Mouse (Mus musculus): ENCODE measurements around the gene Syncrip. TPM values are rescaled to one million over a fixed set of nuclear protein-coding genes. Genes with fewer than 3 reads are reported as not detected.
A peak's percentile ranks its signal among the peaks of the same experiment; 100 is the strongest.
"Not testable (repeated sequence)": the region's sequence is repeated elsewhere in the genome, so short reads cannot be mapped to it uniquely, and the experiment has no call there.

Syncrip gene
- 80.2 and 101 TPM in 2 replicates for polyA plus RNA-seq (2011; ENCODE audit: insufficient read depth, insufficient read length, low replicate concordance, missing spikeins)

DNA sequence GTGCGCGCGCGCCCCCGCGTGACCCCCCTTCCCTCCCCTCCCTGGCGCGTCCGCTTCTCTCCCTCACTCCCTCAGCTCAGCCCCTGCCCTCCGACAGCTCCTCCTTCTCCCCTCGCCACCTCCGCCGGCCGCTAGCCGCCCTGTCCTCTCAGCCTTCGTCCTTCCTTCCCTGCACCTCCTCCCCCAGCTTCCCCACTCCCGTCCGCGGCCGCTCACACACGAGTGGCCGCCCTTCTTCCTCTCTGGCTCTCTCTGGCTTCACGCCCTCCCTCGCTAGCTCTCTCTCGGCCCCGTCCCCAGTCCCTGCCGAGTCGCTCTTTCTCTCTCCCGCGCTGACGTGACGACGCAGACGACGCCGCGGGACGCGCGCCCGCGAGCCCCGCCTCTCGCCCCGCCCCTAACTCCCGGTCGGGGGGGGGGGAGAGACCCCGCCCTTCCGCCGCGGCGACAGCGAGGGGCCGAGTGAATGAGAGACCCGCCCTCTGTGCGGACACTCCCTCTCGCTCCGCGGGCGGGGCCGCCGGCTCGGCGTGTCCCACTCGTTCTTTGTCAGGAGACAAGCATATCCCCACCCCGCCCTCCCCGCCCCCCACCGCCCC is at the start of gene Syncrip:
Gene Syncrip, minus strand, starts transcription at position 345 of the 599 bp plus-strand sequence.
- not testable (repeated sequence) for H3K4me1 ChIP-seq (ENCODE audit: control insufficient read depth, insufficient read depth, low read length)
- peak within 1 kb of the TSS; percentile 94 for H3K4me3 ChIP-seq (replicated peaks; ENCODE audit: control insufficient read depth, low read depth, low read length)
- peak within 1 kb of the TSS; percentile 100 for H3K27ac ChIP-seq (ENCODE audit: control insufficient read depth, insufficient read depth, low read depth, low read length, poor library complexity)
- 0 out of 2 replicates have a peak, but pooled peaks have one; percentile 71 for TF ChIP-seq POLR2A (IDR thresholded peaks at IDR 0.05; ENCODE audit: borderline replicate concordance, control insufficient read depth, low read depth, low read length)
- WGBS, result under 1% methylated on average over 57 of the region's 68 CpGs

DNA sequence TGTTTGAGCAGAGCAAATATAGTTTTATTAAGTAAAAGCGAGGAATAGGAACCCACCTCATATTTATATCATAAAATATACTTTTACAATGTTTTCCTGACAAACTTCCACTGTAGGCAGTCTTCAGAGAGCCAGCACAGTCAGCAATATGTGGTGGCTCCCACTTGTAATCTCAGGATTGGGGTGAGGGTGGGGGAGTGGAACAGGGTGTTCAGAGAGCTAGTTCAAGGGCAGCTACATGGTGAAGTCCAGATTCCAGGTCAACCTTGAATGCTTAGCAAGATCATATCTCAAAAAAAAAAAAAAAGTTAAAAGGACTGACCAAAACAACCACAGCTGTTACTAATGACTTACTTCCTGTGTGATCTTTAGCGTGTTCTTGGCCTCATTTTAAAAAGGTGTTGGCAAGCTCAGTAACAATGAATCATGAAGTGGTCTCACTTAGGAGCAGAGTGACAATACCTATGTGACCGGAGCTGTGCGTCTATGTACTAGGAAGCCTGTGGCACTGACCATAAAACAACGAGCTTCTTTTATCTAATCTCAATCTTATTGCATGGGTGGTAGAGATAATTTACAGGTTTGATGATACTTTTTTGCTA is 47.7 kb upstream of the Syncrip start:
- TF ChIP-seq POLR2A (IDR thresholded peaks at IDR 0.05; ENCODE audit: borderline replicate concordance, control insufficient read depth, low read depth, low read length), result no peak
- TF ChIP-seq CTCF (IDR thresholded peaks at IDR 0.05; ENCODE audit: control insufficient read depth, insufficient read depth, low read length), result no peak
- H3K4me3 ChIP-seq (replicated peaks; ENCODE audit: control insufficient read depth, low read depth, low read length), result no peak overlapping the region
- no peak overlapping the region for H3K27ac ChIP-seq (ENCODE audit: control insufficient read depth, insufficient read depth, low read depth, low read length, poor library complexity)
- H3K4me1 ChIP-seq (ENCODE audit: control insufficient read depth, insufficient read depth, low read length), result no peaks in the 10 kb centered on the region; the same call in 1 of the 2 replicates
- WGBS, result 53% methylated on average over 5 of the region's 5 CpGs

DNA sequence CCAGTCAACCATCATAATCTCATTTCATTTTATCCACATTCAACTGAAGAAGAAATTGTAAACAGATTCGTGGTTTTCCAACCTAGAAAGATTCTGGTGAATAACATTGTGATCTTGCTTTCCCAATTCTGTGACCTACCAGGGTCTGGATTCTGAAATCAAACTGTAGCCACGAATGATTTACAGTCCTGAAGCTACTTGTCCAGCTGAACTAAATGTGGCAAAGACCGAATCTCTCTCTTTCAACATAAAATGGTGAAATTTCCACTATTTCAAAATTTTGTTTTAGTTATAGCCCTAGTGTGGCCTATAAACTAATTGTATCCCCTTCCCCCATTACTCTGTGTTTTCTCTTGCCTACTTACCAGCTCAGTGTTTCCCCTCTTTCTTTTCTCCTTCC is 47.2 kb upstream of the Syncrip start:
- TF ChIP-seq POLR2A (IDR thresholded peaks at IDR 0.05; ENCODE audit: borderline replicate concordance, control insufficient read depth, low read depth, low read length) (no peak), CTCF (IDR thresholded peaks at IDR 0.05; ENCODE audit: control insufficient read depth, insufficient read depth, low read length) (no peak)
- H3K4me3 ChIP-seq (replicated peaks; ENCODE audit: control insufficient read depth, low read depth, low read length), result no peak overlapping the region
- H3K27ac ChIP-seq (ENCODE audit: control insufficient read depth, insufficient read depth, low read depth, low read length, poor library complexity), result no peak overlapping the region
- H3K4me1 ChIP-seq (ENCODE audit: control insufficient read depth, insufficient read depth, low read length), result no peaks in the 10 kb centered on the region; the same call in 1 of the 2 replicates
- WGBS, result 42% methylated on average over 3 of the region's 3 CpGs

DNA sequence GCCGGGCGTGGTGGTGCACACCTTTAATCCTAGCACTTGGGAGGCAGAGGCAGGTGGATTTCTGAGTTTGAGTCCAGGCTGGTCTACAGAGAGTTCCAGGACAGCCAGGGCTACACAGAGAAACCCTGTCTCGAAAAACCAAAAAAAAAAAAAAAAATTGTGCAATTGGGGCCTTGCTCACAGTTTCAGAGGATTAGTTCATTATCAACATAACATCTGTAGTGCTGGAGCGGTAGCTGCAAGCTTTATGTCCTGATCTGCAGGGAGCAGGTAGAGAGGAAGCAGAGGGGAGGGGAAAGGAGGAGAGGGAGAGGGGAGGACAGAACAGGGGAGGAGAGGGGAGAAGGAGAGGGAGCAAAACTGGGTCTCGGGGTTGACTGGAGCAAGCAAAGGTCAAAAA is 46.4 kb upstream of the Syncrip start:
- Histone ChIP-seq H3K4me1 (ENCODE audit: control insufficient read depth, insufficient read depth, low read length) (no peaks in the 10 kb centered on the region; the same call in 1 of the 2 replicates), H3K27ac (ENCODE audit: control insufficient read depth, insufficient read depth, low read depth, low read length, poor library complexity) (no peak overlapping the region), H3K4me3 (replicated peaks; ENCODE audit: control insufficient read depth, low read depth, low read length) (no peak overlapping the region)
- TF ChIP-seq CTCF (IDR thresholded peaks at IDR 0.05; ENCODE audit: control insufficient read depth, insufficient read depth, low read length) (no peak), POLR2A (IDR thresholded peaks at IDR 0.05; ENCODE audit: borderline replicate concordance, control insufficient read depth, low read depth, low read length) (no peak)
- WGBS, result 58% methylated on average over 5 of the region's 5 CpGs

DNA sequence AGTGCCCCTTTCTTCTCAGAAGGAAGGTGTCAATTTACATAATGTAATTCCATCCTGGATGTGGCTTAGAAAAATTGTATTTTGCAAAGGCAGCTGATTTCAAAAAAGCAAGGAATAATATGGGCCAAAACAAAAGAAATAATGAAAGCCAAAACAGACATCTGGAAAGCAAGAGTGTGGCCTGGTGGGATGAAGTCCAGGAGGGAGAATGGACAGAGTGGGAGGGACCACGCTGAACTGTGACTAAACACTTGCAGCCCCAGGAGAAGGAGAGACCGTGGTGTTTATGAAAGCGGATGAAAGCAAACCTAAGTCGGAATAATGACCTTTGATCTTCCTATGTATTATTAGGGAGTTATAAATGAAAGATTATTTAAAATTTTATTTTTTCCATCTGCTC is 45.6 kb upstream of the Syncrip start:
- TF ChIP-seq POLR2A (IDR thresholded peaks at IDR 0.05; ENCODE audit: borderline replicate concordance, control insufficient read depth, low read depth, low read length) (no peak), CTCF (IDR thresholded peaks at IDR 0.05; ENCODE audit: control insufficient read depth, insufficient read depth, low read length) (no peak)
- 89% methylated on average over 4 of the region's 4 CpGs for WGBS

DNA sequence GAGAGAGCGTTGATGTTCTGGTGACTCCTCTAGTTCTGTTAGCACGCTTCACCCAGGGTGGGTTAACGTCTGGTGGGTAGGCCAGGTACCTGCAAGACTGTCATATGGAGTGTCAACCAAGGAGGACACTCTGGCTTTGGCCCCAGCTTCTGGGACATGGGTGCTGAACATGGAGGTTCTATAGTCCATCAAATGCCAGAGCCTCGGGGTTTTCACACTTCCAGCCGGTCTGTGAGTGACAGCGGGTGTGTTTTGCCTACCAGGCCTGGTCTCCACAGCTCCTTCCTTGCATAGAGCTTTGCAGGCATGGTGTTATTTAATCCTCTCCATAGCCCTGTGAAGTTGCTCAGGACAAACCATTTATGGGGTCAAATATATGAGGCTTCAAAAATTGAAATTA is 43.0 kb upstream of the Syncrip start:
- WGBS, result 97% methylated on average over 6 of the region's 6 CpGs
- Histone ChIP-seq H3K4me1 (ENCODE audit: control insufficient read depth, insufficient read depth, low read length) (no peaks in the 10 kb centered on the region; the same call in 1 of the 2 replicates), H3K4me3 (replicated peaks; ENCODE audit: control insufficient read depth, low read depth, low read length) (no peak overlapping the region), H3K27ac (ENCODE audit: control insufficient read depth, insufficient read depth, low read depth, low read length, poor library complexity) (no peak overlapping the region)
- TF ChIP-seq CTCF (IDR thresholded peaks at IDR 0.05; ENCODE audit: control insufficient read depth, insufficient read depth, low read length) (no peak), POLR2A (IDR thresholded peaks at IDR 0.05; ENCODE audit: borderline replicate concordance, control insufficient read depth, low read depth, low read length) (no peak)

More for the DNA sequence above, 45.6 kb upstream of the Syncrip start:
- H3K27ac ChIP-seq (ENCODE audit: control insufficient read depth, insufficient read depth, low read depth, low read length, poor library complexity), result no peak overlapping the region
- H3K4me1 ChIP-seq (ENCODE audit: control insufficient read depth, insufficient read depth, low read length), result no peaks in the 10 kb centered on the region; the same call in 1 of the 2 replicates
- no peak overlapping the region for H3K4me3 ChIP-seq (replicated peaks; ENCODE audit: control insufficient read depth, low read depth, low read length)

DNA sequence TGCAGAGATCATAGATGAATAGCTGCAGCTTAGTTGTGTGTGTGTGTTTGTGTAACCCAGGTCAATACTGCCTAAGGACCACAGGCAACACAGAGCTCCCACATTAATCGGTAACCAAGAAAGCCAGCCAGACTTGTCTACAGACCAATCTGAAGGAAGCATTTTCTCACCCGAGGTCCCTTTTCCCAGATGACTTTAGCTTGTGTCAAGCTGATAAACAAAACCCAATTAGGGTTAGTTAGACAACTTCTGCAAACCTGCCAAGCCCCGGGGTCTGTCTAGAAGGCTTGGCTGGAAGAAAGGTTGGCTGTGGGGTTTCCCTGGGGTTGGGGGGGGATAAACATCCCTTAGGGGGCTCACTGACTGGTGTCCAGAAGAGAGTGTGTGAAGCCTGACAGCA is 42.4 kb upstream of the Syncrip start:
- no peak for TF ChIP-seq POLR2A (IDR thresholded peaks at IDR 0.05; ENCODE audit: borderline replicate concordance, control insufficient read depth, low read depth, low read length)
- no peak for TF ChIP-seq CTCF (IDR thresholded peaks at IDR 0.05; ENCODE audit: control insufficient read depth, insufficient read depth, low read length)
- 72% methylated on average over 3 of the region's 3 CpGs for WGBS

DNA sequence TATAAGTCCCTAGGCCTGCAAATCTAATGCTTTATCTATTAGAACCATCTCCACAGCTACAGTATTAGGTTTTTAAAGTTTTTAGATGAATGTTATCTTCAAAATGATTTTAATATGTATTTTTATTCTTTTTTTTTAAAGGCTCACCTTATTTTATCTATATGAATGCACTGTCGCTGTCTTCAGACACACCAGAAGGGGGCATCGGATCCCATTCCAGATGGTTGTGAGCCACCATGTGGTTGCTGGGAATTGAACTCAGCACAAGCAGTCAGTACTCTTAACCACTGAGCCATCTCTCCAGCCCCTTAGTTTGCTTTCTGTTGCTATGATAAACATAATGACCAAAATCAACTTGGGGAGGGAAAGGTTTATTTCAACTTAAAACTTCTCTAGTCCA is 42.0 kb upstream of the Syncrip start:
- no peak overlapping the region for H3K27ac ChIP-seq (ENCODE audit: control insufficient read depth, insufficient read depth, low read depth, low read length, poor library complexity)
- H3K4me1 ChIP-seq (ENCODE audit: control insufficient read depth, insufficient read depth, low read length), result no peaks in the 10 kb centered on the region; the same call in 1 of the 2 replicates
- no peak overlapping the region for H3K4me3 ChIP-seq (replicated peaks; ENCODE audit: control insufficient read depth, low read depth, low read length)
- 89% methylated on average over 2 of the region's 2 CpGs for WGBS
- TF ChIP-seq CTCF (IDR thresholded peaks at IDR 0.05; ENCODE audit: control insufficient read depth, insufficient read depth, low read length), result no peak
- TF ChIP-seq POLR2A (IDR thresholded peaks at IDR 0.05; ENCODE audit: borderline replicate concordance, control insufficient read depth, low read depth, low read length), result no peak

More for the DNA sequence above, 42.4 kb upstream of the Syncrip start:
- Histone ChIP-seq H3K4me3 (replicated peaks; ENCODE audit: control insufficient read depth, low read depth, low read length) (no peak overlapping the region), H3K4me1 (ENCODE audit: control insufficient read depth, insufficient read depth, low read length) (no peaks in the 10 kb centered on the region; the same call in 1 of the 2 replicates), H3K27ac (ENCODE audit: control insufficient read depth, insufficient read depth, low read depth, low read length, poor library complexity) (no peak overlapping the region)
